Mouse (Mus musculus) bone marrow macrophage, adult 2 months (primary cell): ENCODE data around the gene 1110008P14Rik. TPM values are rescaled to one million over a fixed set of nuclear protein-coding genes. Genes with fewer than 3 reads are reported as not detected.

ENCODE experiments used
- H3K27ac ChIP-seq: 2 replicates; pipeline ENCODE4 v1.5.1; 2012; ENCODE audit warnings: low read depth, low read length; ENCODE audit not compliant: insufficient read depth
- H3K4me1 ChIP-seq: 2 replicates; pipeline ENCODE4 v1.6.1; 2012; ENCODE audit warnings: low read length; ENCODE audit not compliant: control insufficient read depth, insufficient read depth
- H3K4me3 ChIP-seq: 2 replicates; pipeline ENCODE4 v1.5.1; 2012; ENCODE audit warnings: mild to moderate bottlenecking, low read length, moderate library complexity; ENCODE audit not compliant: insufficient read depth
- CTCF ChIP-seq: IDR thresholded peaks from 2 replicates; pipeline ENCODE4 v1.5.1; 2012; ENCODE audit warnings: low read depth, mild to moderate bottlenecking, low read length, moderate library complexity
- POLR2A ChIP-seq: IDR thresholded peaks from 2 replicates; pipeline ENCODE4 v1.6.1; 2012; ENCODE audit warnings: mild to moderate bottlenecking, low read depth, low read length, borderline replicate concordance
- polyA plus RNA-seq: library from polyadenylated mRNA; stranded (reverse); fragments of >200 nt; gene quantifications from 2 replicates; pipeline ENCODE4 v1.2.4, GENCODE M21; 2012; ENCODE audit not compliant: missing spikeins, insufficient read depth, insufficient read length

The 1110008P14Rik gene
- polyA plus RNA-seq, 1 experiment = 53.8 TPM

DNA sequence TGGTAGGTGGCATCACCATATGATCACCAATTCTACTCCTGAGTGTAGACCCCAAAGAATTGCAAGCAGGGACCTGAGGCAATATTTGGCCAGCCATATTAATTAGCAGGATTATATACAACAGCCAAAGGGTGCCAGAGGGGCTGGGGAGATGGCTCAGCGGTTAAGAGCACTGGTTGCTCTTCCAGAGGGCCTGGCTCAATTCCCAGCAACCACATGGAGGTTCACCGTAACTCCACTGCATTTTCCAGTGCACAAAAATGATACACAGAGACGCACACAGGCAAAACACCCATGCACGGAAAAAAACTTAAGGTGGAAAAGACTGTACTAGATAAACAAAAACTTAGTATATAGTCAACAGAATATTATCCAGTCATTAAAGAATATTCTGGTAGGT, 54.5 kb downstream of the 1110008P14Rik start:
- H3K4me1 ChIP-seq = peaks cover 8% of the 10 kb centered on the region
- TF ChIP-seq CTCF (no peak), POLR2A (no peak)
- no peak overlapping the region for H3K4me3 ChIP-seq
- no peak overlapping the region for H3K27ac ChIP-seq

Other genes with a start within 250 kb of the 1110008P14Rik start
- 28.6 and 34.9 TPM in 2 replicates for gene Prrc2b, start 230.9 kb downstream of the 1110008P14Rik start, polyA plus RNA-seq
- 21.1 and 23.3 TPM in 2 replicates for gene Pomt1, start 145.3 kb downstream of the 1110008P14Rik start, polyA plus RNA-seq
- 28.7 and 32.9 TPM in 2 replicates for gene Uck1, start 121.8 kb downstream of the 1110008P14Rik start, polyA plus RNA-seq
- 44.9 and 47.3 TPM in 2 replicates for gene Golga2, start 94.6 kb downstream of the 1110008P14Rik start, polyA plus RNA-seq
- gene Swi5, start 93.9 kb downstream of the 1110008P14Rik start, polyA plus RNA-seq = 168 and 170 TPM in 2 replicates
- gene Ciz1, start 29.6 kb downstream of the 1110008P14Rik start, polyA plus RNA-seq = 101 and 103 TPM in 2 replicates
- 0.66 and 1.1 TPM in 2 replicates for gene Dnm1, start 28.6 kb downstream of the 1110008P14Rik start, polyA plus RNA-seq
- gene Lcn2, start 6.3 kb upstream of the 1110008P14Rik start, polyA plus RNA-seq = 2.1 and 2.4 TPM in 2 replicates
- 7.4 and 7.9 TPM in 2 replicates for gene Ptges2, start 14.0 kb upstream of the 1110008P14Rik start, polyA plus RNA-seq
- gene Naif1, start 68.5 kb upstream of the 1110008P14Rik start, polyA plus RNA-seq = 5.5 and 6.0 TPM in 2 replicates
- gene Slc25a25, start 69.5 kb upstream of the 1110008P14Rik start, polyA plus RNA-seq = 4.8 and 6.9 TPM in 2 replicates
- 4.7 and 5.3 TPM in 2 replicates for gene Fam102a, start 153.4 kb upstream of the 1110008P14Rik start, polyA plus RNA-seq
- 55.6 and 68.0 TPM in 2 replicates for gene Dpm2, start 188.9 kb upstream of the 1110008P14Rik start, polyA plus RNA-seq
- gene Pip5kl1, start 192.9 kb upstream of the 1110008P14Rik start, polyA plus RNA-seq = not detected in 2 replicates
- not detected in 2 replicates for gene 9430097D07Rik, start 193.7 kb upstream of the 1110008P14Rik start, polyA plus RNA-seq
- 22.0 and 26.9 TPM in 2 replicates for gene St6galnac4, start 205.2 kb upstream of the 1110008P14Rik start, polyA plus RNA-seq
- 30.7 and 35.3 TPM in 2 replicates for gene St6galnac6, start 217.8 kb upstream of the 1110008P14Rik start, polyA plus RNA-seq
- 2.5 and 4.1 TPM in 2 replicates for gene Ak1, start 239.8 kb upstream of the 1110008P14Rik start, polyA plus RNA-seq